Mouse (Mus musculus): ENCODE results near the gene Sh3yl1. TPM values are rescaled to one million over a fixed set of nuclear protein-coding genes. Genes with fewer than 3 reads are reported as not detected.

Sh3yl1 gene
- polyA plus RNA-seq, 1 experiment from 2014 or later: 18.2 TPM

DNA sequence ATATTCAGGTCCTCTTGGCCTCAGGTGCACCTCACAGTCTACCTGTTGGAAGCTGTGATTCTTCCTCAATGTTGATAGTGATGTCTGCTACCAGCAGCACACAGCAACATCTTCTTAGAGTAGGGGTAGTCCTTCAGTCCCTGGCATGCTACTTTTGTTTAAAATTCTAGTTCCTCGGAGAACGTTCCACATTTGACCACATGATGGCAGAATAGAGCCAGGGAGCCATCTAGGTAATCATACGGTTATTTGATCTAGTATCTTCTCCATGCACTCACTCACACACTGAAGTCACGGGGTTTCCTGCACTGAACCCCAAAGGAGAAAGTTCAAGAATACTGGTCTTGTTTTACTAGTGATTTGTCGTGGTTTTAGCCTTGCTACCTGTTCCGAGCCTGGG, 96.7 kb downstream of the Sh3yl1 start:
- H3K9me3 ChIP-seq (ENCODE audit: control insufficient read depth, low read length): no peaks in the 10 kb centered on the region
- WGBS: 32% methylated on average over 6 of the region's 6 CpGs
- ATAC-seq (replicated peaks; ENCODE audit: low FRiP score) (no peak), DNase-seq (ENCODE audit: low spot score) (no peak)
- no peaks in the 10 kb centered on the region for H3K36me3 ChIP-seq (ENCODE audit: control insufficient read depth, insufficient read depth, low read length)
- no peak overlapping the region for H3K27ac ChIP-seq (ENCODE audit: low read depth, low read length)
- H3K9ac ChIP-seq (ENCODE audit: low read length): no peak overlapping the region
- H3K4me3 ChIP-seq (ENCODE audit: low read depth, low read length): no peak overlapping the region
- H3K4me2 ChIP-seq (ENCODE audit: low read depth, low read length, severe bottlenecking): no peak overlapping the region
- no peaks in the 10 kb centered on the region for H3K4me1 ChIP-seq (replicated peaks; ENCODE audit: control insufficient read depth, insufficient read depth, low read length)
- H3K27me3 ChIP-seq (ENCODE audit: control insufficient read depth, insufficient read depth, low read length): no peaks in the 10 kb centered on the region

Other genes starting within 250 kb of the Sh3yl1 start
- 3.4 and 5.0 TPM in 2 replicates for gene Alkal2, start 27.3 kb upstream of the Sh3yl1 start, polyA plus RNA-seq (2014; fragmentation: Nextera tagmentation; extraction: Ambion mirVana)
- gene Acp1, start 79 bp upstream of the Sh3yl1 start, polyA plus RNA-seq (2014; fragmentation: Nextera tagmentation; extraction: Ambion mirVana): 196 and 197 TPM in 2 replicates
- gene Fam110c, start 162.2 kb downstream of the Sh3yl1 start, polyA plus RNA-seq (2014; fragmentation: Nextera tagmentation; extraction: Ambion mirVana): 0.13 and 0.23 TPM in 2 replicates

Measured in forebrain, embryonic 11.5 days (tissue).